Mouse (Mus musculus) heart, adult 9 months (tissue): ENCODE data around the gene 4930432M17Rik.

Experiments
- DNase-seq, 2 experiments: peaks; one replicate each; pipeline ENCODE4 v3.0.0; 2022; ENCODE audit warnings: low spot score in 2 of 2

The 4930432M17Rik gene

DNA sequence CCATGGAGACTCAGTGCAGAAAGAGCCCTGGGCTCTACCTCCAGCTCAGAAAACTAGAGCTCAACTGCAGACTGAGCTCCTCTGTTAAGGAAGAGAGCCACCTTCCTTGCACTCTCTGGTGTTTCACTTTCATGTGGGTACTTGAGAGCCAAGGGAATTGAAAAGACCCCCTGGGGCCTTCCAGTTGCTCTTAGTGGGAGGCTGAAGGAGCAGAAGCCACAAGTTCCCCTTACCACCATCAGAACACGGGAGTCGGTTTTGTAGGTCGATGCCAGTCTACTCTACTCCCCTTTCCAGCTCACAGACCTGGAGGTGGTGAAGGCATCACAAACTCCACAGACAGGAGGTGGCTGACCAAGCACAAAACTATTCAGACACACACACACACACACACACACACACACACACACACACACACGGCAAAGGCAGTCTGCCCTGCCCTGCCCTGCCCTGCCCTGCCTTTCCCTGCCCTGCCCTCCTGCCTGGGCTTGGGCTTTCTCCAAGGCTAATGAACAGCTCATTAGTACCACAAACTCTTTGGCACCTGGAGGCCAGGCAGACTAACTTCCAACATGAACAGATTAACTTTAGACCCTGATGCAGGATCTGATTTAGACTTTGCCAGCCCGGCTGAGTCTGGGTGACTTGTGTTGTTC lies 1.7 kb downstream of the 4930432M17Rik start:
- DNase-seq, result no peak

DNA sequence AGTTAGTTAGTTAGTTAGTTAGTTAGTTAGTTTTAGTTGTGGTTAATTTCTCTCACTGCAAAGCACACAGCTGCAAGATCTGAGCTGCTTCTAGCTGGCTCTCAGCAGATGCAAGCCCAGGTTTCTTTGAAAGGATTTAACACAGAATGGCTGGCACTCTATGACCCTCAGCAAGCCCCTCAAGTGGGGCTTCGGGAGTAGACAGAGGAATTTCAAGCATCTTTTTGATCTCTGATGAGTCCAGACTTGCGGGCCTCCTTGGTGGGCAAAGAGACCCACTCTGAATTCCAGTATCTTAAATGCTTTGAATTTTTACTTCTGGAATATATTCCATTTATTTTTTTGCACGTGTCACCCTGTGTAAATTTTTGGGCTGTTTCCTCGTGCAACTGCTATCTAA lies 8.4 kb downstream of the 4930432M17Rik start:
- no peak for DNase-seq

DNA sequence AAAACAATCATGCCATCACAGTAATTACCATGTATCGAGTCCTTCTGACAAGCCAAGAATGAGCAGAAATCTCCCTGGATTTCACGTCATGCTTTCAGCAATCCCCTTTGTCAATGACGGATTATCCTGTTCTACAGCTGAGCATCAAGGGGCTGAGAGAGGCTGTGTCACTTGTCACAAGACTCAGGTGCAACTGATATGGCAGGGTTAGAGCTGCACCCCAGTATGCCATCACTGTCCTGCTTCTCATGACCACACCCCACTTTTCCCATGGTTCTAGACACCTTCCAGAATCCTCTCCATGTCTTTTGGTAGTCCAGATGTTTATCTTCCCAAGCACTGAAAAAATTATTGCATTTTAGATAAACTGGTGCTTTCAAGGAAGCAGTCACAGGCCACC lies 8.9 kb downstream of the 4930432M17Rik start:
- no peak for DNase-seq

DNA sequence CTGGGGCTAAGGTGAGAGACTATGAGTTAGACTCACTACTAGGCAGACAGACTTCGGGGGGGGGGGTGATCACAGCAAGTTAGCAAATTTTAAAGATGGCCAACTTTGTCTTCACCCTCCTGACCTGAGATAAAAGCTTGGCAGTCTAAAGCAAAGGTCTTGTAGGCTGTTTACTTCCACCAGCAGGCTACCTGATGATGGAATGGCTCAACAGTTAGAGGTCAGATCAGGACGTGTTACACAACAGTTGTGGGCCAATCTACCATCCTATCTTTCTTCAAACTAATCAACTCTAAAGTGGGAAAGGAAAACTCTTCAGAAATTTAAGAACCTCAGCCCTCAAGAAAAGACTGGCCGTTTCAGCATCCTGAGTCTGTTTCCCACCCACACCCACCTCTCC lies 9.6 kb downstream of the 4930432M17Rik start:
- no peak for DNase-seq

DNA sequence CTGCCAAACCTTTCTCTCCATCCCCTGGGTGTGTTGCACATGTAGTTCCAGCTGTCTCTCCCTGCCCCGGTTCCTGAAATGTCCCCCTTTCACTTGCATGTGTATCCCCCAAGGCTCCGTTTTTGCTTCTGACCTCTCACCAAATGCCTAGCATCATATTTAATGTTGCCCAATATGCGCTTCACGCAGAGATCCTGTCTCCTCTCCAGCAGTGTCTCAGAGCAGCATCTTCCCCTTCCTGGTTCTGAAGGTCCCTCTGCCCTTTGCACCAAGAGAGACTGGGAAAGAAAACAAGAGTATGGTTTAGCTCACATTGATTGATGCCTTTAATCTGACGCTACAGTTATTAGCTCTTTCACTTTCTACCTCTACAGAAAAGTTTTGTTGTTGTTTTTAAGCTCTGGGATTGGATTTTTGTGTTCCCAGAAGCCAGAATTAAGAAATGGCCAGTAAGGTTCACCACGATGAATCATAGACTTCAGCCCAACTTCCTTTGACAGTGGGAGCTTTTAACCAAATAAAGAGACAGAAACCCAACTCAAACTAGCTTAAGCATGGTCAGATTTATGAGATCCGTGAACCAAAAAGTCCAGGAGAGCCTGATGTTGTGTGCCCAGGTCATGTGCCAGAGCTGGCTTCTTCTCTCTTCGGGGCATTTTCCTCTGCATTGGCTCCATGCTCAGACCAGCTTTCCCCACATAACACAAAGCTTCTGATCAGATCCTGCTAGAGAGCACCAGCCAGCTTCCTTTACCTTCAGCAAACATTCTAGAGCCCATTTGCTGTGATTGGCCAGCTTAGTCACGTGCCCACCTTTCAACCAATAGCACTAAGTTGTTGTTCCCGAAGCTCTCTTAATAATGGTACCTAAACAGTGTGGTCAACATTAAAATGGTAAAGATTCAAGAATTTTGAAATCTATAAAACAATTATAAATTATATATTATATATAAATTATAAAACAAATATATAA lies 12.2 kb downstream of the 4930432M17Rik start:
- DNase-seq, result no peak

DNA sequence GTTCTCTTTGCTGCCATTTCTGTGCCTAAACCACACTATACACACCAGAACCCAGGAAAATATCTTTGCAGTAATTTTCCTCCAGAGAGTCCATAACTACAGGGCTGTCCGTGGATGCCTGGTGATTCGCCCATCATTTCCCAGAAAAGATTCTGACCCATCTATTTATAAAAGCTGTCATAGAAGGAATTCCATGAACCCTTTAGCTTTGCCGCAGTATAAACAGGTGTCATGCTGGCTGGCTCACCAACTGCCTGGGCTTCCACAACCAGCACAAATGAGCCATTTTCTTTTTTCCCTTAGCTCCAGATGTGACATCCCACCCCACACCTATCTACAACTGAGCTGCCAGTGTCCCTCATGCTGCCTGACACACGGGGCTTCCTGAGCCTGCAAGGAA lies 14.0 kb downstream of the 4930432M17Rik start:
- DNase-seq, result no peak

DNA sequence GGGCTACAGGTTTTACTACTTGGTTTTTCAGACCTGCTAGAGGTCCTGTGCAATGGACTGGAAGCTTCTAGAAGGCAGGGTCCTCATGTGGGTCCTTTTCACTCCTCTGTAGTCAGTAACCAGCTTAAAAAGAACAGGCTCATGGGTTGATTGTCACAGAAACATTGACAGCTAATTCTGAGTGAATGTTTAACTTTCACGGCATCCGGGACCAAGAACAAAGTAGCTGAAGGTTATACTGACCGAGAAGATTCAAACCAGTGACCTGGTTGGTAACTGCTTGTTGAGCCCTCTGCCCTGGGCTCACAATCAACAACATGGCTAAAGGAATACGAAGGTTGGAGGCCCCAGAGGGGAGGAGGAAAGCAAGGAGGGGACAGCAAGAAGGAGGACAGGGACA lies 14.4 kb downstream of the 4930432M17Rik start:
- DNase-seq, result no peak

DNA sequence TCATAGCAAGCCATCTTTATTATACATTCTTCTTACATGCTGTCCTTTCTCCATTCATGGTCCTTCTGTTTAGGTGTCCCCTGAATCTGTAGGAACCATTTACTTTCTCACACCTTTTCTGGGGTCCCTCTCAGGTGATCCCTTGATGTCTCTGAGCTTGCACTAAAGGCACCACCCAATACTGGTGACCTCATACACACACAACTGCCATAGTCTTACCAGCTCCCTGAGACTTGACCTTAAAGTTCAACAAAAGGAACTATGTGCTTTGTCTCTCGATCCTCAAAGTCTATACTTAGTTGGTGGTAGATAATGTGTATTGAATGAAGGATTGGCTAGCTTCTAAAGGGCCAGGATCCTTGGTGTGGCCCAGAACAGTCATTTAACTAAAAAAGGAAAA lies 15.4 kb downstream of the 4930432M17Rik start:
- no peak for DNase-seq

DNA sequence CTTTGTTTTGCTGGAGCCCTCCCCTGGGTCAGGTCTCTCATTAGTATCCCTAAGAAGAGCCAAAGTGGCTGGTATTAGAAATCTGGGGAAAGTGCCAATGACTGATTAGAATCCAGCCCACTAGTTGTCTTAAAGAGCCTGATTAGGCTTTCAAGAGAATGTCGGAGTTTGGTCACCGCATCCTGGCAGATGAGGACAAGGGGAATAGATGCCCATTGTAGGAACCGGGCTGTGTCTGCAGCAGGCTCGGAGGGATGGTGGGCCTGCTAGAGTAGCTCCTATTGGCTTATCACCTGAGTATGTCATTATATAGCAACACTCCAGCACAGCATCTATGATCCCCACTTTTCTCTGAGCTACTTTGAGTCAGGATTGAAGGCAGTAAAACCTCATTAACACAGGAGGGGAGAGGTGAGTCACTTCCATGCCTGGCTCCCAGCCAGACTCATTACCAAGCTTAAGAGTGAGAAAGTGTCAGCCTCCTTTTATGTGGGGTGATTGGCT lies 15.9 kb downstream of the 4930432M17Rik start:
- DNase-seq, result no peak

DNA sequence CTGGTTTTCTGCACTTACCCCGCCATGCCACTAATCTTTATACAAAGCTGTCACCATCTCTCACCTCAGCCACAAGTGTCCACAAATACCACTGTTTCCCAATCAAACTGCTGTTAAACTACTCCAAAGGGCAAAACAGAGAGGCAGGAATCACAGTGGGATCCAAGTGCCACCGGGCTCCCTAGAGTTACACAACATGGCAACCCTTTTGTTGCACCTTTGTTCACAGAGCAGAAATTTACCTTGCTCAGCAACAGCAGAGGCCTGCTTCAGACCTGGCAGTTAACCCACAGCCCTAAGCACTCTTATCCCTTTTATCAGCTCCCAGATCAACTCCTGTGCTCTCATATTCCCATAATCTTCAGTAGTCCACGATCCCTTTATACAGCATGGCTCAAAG lies 17.2 kb downstream of the 4930432M17Rik start:
- DNase-seq, result no peak

DNA sequence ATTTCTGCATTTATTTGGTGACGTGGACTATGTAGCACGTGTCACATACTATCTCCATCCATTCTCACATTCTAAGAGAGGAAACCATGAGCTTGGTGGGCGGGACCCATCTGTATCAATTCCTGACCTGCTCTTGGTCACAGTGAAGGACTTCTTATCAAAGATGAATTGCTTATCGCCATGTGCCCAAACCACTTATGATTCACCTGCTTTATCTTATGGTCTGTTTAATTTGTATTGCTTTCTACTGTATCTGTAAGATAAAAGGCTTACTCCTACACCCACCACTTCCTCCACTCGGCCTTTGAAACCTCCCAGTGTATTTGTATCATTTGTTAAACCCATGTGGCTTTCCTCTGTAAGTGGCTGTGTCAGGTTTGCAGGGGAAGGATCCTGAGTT lies 18.5 kb downstream of the 4930432M17Rik start:
- DNase-seq, result no peak

DNA sequence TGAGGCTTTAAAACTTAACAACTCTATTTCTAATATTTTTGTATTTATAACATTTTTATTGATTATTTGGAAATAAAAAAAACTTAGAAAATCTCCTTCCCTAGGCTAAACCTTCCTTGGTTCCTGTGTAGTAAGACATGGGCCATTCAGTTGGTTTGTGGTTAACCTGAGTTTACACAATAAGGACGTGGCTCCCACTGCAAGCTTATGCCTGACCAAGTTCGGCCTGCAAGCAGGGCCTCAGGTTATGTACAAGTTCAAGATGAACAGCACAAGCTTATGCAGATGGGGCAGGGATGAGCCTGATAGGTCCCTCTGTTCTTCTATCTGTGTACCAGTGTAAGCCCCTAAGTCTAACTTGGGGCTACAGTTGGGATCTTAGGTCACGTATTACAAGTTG lies 19.1 kb downstream of the 4930432M17Rik start:
- DNase-seq, result no peak

DNA sequence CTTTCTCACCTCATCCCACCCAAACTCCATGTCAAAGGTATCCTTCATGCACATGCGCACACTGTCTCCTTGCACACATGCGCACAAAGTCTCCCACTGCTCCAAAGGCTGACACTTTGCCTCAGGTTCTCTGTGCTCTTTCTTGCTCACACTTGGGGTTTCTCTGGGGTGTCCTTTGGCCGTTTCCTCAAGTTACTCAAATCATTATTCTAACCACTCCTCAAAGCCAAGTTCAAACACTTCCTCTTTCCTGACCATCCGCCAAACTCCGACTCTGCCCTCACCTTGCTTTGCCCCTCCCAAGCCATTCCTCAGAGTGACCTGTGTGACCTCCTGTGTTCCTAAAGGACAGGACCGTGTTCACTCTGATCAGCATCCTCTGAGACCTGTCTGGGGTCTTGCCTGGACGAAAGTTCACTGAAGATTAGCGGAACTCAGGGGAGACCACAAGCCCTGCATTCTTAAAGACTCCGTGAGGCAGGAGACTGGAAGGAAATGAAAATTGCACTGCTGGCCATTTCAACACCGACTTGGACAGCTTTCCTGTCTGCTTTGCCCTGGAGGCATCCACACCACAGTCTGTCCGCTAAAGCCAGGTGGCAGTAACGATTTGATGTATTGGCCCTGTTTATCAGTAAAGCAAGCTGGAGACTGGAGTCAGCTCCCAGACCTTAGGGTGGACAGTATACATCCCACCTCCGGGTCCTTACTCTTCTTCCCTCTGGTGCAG lies 22.6 kb downstream of the 4930432M17Rik start:
- no peak for DNase-seq

DNA sequence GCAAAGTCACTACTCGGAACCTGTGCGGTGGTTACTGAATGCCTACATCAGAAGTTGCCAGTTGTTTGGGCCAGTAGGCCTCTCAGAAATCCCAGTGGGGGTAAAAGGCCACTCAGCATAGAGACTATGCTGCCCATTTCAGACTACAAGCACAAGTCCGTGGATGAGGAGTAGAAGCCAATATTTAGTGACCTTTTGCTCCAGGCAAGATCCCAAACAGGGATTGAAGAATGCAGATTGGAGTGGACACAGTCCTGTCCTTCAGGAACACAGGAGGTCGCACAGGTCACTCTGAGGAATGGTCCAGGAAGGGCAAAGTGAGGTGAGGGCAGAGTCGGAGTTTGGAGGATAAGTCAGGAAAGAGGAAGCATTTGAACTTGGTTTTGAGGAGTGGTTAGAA lies 23.2 kb downstream of the 4930432M17Rik start:
- DNase-seq, result no peak

DNA sequence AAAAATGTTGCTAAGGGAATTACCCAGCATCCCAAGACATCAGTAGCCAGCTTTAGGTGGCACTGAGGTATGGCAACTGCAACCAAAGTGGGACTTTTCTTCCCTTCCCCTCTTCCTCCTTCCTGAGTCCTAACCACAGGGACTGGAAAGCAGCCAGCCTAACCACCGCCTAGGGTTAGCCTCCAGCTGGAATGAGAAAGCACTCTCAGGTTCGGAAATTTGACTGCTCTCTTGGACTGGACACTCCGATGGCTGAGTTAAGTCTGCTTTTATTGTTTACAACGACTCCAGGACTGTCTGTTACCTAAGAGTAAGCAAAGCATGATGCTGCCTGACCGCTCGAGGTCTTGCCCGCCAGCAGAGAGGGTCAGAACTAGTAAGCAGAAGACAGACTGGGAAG lies 26.6 kb downstream of the 4930432M17Rik start:
- no peak for DNase-seq

DNA sequence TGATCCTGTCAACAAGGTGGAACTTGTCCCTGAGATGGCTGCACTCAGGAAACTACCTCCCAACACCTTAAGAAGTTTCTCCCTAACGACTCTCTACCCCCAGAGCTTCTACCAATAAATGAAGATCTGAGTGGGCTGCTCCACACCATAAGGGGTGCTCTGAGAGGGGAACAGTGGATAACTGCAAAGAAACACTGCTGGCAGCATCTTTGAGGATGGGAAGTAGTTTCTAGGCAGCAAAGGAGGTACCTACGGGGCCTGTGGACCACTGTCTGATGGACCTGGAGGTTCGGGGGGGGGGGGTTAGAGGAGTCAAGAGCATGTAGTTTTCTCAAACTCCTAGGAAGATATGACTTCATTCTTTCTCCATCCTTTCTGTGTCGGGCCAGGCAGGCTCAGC lies 28.8 kb downstream of the 4930432M17Rik start:
- no peak for DNase-seq

DNA sequence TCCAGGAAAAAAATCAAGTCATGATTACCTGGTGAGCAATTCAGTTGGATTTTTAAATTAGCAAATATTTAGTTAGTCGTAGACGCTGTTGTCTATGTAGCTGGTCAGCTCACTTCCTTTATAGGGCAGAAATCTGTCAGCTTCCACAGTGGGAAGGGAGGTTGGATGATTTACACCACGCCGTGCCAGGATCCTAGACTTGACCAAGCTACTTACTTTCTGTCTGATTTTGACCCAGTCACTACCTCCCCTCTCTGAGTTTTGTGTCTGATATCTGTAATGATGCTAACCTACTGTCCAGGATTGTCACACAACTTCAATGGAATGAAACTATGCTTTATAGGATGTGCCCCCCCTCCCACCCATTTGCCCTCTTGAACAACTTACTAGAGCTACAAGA lies 29.3 kb downstream of the 4930432M17Rik start:
- DNase-seq, result no peak

DNA sequence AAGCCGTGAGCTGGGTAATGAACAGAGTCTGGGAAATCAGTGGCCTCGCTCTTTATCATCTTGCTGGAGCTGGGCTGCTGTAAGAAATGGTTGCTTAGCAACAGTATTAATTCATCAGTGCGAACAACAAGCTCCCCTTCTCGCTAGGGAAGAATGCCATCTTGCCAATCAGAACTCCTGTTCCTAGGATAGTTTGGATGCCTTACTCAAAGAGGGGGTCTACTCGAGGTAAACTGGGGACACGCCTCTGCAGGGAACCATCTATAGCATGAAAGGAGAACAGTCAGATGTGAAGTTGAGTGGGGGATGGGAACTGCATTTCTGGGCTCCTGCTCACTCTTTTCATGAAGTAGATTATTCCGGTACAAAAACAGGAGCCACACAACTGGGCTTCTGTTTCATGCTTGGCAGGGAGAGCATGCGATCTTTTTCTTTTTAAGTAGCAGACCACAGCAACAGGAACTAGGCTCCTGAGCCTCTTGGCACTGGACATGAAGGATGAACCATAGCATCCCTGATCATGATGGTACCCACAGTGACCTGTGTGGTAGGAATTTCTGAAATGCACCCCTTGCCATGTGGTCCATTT lies 29.9 kb downstream of the 4930432M17Rik start:
- DNase-seq, result no peak

DNA sequence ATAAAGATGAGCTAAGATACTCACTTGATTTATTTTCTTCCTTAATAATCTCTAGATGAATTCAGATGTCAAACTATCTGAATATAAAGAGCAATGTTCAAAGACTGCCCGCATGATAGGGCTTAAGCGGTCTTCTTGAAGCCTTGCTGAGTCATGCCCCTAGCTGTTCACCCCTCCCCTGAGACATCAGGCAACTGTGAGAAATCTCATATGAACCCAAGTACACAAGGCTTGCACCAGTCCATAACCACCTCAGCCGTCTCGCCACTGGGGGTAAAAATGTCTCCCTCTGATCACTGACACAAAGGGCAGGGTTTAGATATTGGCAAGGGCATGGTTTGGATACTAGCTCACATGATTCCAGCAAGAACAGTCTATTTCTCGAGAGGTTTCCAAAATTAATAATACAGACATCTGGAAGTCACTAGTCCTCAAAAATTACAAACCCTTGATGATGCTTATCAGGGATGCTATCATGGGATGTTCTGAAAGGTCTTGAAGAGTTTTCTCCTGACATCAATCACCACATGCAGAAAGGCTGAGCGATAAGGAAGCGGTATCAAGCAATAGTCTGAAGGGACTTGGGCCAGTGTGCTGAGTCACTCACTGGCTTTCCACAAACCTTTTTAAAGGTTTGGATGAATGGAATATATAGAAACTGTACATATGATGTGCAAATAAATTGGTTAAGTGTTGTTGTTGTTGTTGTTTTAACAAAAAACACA lies 32.8 kb downstream of the 4930432M17Rik start:
- no peak for DNase-seq

DNA sequence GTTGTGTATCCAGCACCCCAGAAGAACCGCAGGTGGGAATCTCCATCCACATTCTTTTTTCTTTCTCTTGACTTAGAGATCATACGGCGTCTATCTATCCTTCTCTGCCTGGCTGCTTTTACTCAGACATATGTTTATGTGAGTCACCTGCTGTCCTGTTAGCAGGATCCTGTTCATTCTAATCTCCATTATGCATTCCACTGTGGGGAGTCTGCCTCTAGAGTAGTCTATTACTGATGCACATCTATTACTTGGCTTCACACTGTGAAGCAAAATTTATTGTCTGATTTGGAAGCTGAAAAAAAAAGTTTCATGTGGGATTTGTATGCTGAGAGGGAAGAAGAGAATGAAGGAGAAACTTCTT lies 33.3 kb downstream of the 4930432M17Rik start:
- DNase-seq, result no peak

DNA sequence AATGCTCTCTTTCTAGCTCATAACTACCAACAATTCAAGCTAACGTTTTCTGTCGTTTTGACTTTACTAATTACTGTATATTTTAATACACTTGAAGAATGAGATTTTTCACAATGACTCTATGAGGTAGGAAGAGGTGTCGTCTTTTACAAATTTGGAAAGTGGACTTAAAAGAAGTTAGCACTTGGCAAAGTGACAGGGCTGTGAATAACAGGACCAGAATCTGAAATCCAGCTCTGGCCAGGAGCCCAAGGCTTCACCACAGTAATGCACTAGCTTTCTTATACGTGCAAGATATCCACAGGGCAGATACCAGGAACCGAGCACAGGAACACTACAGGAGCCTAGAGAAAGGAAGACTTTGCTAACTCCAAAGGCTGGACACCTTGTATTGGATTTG lies 35.5 kb downstream of the 4930432M17Rik start:
- no peak for DNase-seq
